Comparison of ENCODE assay signal across 8 mouse cellular contexts in the genomic region with DNA sequence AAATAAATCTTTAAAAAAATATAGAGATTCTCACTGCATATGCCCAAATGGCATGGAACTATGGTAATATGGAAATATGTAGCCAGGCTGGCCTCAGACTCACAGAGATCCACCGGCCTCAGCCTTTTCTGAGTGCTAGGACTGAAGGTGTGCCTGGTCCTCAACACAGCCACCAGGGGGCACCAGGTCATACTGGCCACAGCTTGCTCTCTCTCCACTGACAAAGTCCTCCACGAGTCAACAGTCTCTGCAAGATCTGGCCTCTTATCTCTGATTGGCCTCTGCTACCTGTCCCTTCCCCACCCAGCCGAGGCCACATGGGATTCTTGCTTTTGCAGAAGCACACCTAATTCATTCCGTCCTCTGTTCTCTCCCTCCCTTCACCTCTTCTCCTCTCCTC. TPM values are rescaled to one million over a fixed set of nuclear protein-coding genes. Genes with fewer than 3 reads are reported as not detected.
DNase-seq lines count a peak whose midpoint lies in the region; ATAC-seq and TF ChIP-seq lines count a peak whose summit lies in the region.

No protein-coding gene starts in this region.

- TF ChIP-seq EP300 in liver, postnatal 0 days (IDR thresholded peaks at IDR 0.05; ENCODE audit: low read depth) = no peak

- no peak overlapping the region for H3K27ac ChIP-seq in forebrain, embryonic 11.5 days (ENCODE audit: low read depth, low read length)
- H3K27ac ChIP-seq in forebrain, embryonic 14.5 days (ENCODE audit: low read depth, low read length) = no peak overlapping the region
- no peak overlapping the region for H3K27ac ChIP-seq in liver, postnatal 0 days (ENCODE audit: low read depth)

- H3K36me3 ChIP-seq in forebrain, embryonic 11.5 days (ENCODE audit: control insufficient read depth, insufficient read depth, low read length) = no peaks in the 10 kb centered on the region
- no peaks in the 10 kb centered on the region for H3K36me3 ChIP-seq in forebrain, embryonic 14.5 days (ENCODE audit: control insufficient read depth, insufficient read depth, low read length)
- peaks cover under 1% of the 10 kb centered on the region for H3K36me3 ChIP-seq in G1E (replicated peaks)
- H3K36me3 ChIP-seq in liver, postnatal 0 days (replicated peaks; ENCODE audit: insufficient read depth, low read length) = no peaks in the 10 kb centered on the region

- no peak overlapping the region for H3K9ac ChIP-seq in forebrain, embryonic 11.5 days (ENCODE audit: low read length)
- H3K9ac ChIP-seq in forebrain, embryonic 14.5 days (ENCODE audit: low read length) = no peak overlapping the region
- no peak overlapping the region for H3K9ac ChIP-seq in liver, postnatal 0 days (replicated peaks)

- peak; percentile 70 for DNase-seq in forebrain, embryonic 11.5 days (ENCODE audit: low spot score)
- no peak for DNase-seq in forebrain, embryonic 14.5 days (ENCODE audit: low spot score)
- DNase-seq in G1E (ENCODE audit: low spot score) = no peak
- DNase-seq in embryo, embryonic 10.5 days (ENCODE audit: low spot score) = peak; percentile 67
- DNase-seq in heart, postnatal 4 days = peak; percentile 82
- peak; percentile 78 for DNase-seq in liver, postnatal 0 days
- peak; percentile 67 for DNase-seq in retina, postnatal 1 day
- DNase-seq in left cerebral cortex, adult 8-10 months (ENCODE audit: low spot score in 2 of 2) = no peak

- no peak overlapping the region for H3K4me3 ChIP-seq in forebrain, embryonic 11.5 days (ENCODE audit: low read depth, low read length)
- H3K4me3 ChIP-seq in forebrain, embryonic 14.5 days (ENCODE audit: low read depth, low read length) = no peak overlapping the region
- no peak overlapping the region for H3K4me3 ChIP-seq in G1E (ENCODE audit: low read depth, low read length)
- no peak overlapping the region for H3K4me3 ChIP-seq in liver, postnatal 0 days (ENCODE audit: low read depth, low read length)

- no peaks in the 10 kb centered on the region for H3K27me3 ChIP-seq in forebrain, embryonic 11.5 days (ENCODE audit: control insufficient read depth, insufficient read depth, low read length)
- H3K27me3 ChIP-seq in forebrain, embryonic 14.5 days (replicated peaks; ENCODE audit: control insufficient read depth, insufficient read depth, low read length) = no peaks in the 10 kb centered on the region
- H3K27me3 ChIP-seq in G1E (ENCODE audit: insufficient read depth, low read length) = peaks cover 12% of the 10 kb centered on the region
- no peaks in the 10 kb centered on the region for H3K27me3 ChIP-seq in liver, postnatal 0 days (ENCODE audit: insufficient read depth, low read length)

- H3K4me2 ChIP-seq in forebrain, embryonic 11.5 days (ENCODE audit: low read depth, low read length, severe bottlenecking) = no peak overlapping the region
- H3K4me2 ChIP-seq in forebrain, embryonic 14.5 days (ENCODE audit: low read length) = no peak overlapping the region
- no peak overlapping the region for H3K4me2 ChIP-seq in liver, postnatal 0 days (ENCODE audit: low read depth, low read length)

- H3K9me3 ChIP-seq in forebrain, embryonic 11.5 days (ENCODE audit: control insufficient read depth, low read length) = no peaks in the 10 kb centered on the region
- H3K9me3 ChIP-seq in forebrain, embryonic 14.5 days (replicated peaks; ENCODE audit: control insufficient read depth, low read length) = no peaks in the 10 kb centered on the region
- no peaks in the 10 kb centered on the region for H3K9me3 ChIP-seq in G1E (replicated peaks)
- no peaks in the 10 kb centered on the region for H3K9me3 ChIP-seq in liver, postnatal 0 days (ENCODE audit: low read length)

- peak; percentile 71 for TF ChIP-seq CTCF in G1E (IDR thresholded peaks at IDR 0.05; ENCODE audit: low read depth, low read length)
- peak; percentile 88 for TF ChIP-seq CTCF in liver, postnatal 0 days (IDR thresholded peaks at IDR 0.05; ENCODE audit: low read depth)

- ATAC-seq in forebrain, embryonic 11.5 days (replicated peaks; ENCODE audit: low FRiP score) = peak; percentile 49; the same call in 1 of the 2 replicates
- no peak for ATAC-seq in forebrain, embryonic 14.5 days
- peak; percentile 84 for ATAC-seq in G1E (ENCODE audit: extremely low read depth, insufficient number of reproducible peaks, low FRiP score, poor library complexity, severe bottlenecking)
- ATAC-seq in liver, postnatal 0 days = peak; percentile 83

- no peaks in the 10 kb centered on the region for H3K4me1 ChIP-seq in forebrain, embryonic 11.5 days (replicated peaks; ENCODE audit: control insufficient read depth, insufficient read depth, low read length)
- no peaks in the 10 kb centered on the region for H3K4me1 ChIP-seq in forebrain, embryonic 14.5 days (ENCODE audit: control insufficient read depth, insufficient read depth, low read length)
- peaks cover 7% of the 10 kb centered on the region for H3K4me1 ChIP-seq in G1E (ENCODE audit: insufficient read depth, low read depth, low read length)
- 0 out of 2 replicates have a peak, but pooled peaks cover 2% of the 10 kb centered on the region for H3K4me1 ChIP-seq in liver, postnatal 0 days (ENCODE audit: insufficient read depth)

- WGBS in forebrain, embryonic 11.5 days = 54% methylated on average over 4 of the region's 4 CpGs
- 42% methylated on average over 4 of the region's 4 CpGs for WGBS in forebrain, embryonic 14.5 days
- 29% methylated on average over 4 of the region's 4 CpGs for WGBS in liver, postnatal 0 days (ENCODE audit: insufficient replicate concordance)

RNA-seq across cellular contexts. Expression of a gene that starts 7.7 kb away (rescaled TPM):
- polyA plus RNA-seq in forebrain, embryonic 11.5 days (2014; fragmentation: Nextera tagmentation; extraction: Ambion mirVana) = 944 and 965 TPM in 2 replicates
- polyA plus RNA-seq in forebrain, embryonic 14.5 days (2014; fragmentation: Nextera tagmentation; extraction: Ambion mirVana) = 1,730 and 1,790 TPM in 2 replicates
- total RNA-seq in G1E (2014; fragmentation: Nextera tagmentation) (559 and 654 TPM in 2 replicates), G1E (2017) (144 and 152 TPM in 2 replicates)
- 761 and 867 TPM in 2 replicates for polyA plus RNA-seq in G1E (2012)
- 100 to 1,000 TPM; 194 to 214 TPM for total RNA-seq in heart, postnatal 4 days (2021)
- polyA plus RNA-seq in liver, postnatal 0 days (2015; fragmentation: Nextera tagmentation; extraction: Ambion mirVana) = 158 and 189 TPM in 2 replicates
- 1,000 to 10,000 TPM in 3 of 4 experiments, 100 to 1,000 TPM in 1; 989 to 1,128 (median 1,052) TPM for total RNA-seq in left cerebral cortex, adult 8-10 months (2022)

RNA-seq across cellular contexts. Expression of a gene that starts 16.0 kb away (rescaled TPM):
- polyA plus RNA-seq in forebrain, embryonic 11.5 days (2014; fragmentation: Nextera tagmentation; extraction: Ambion mirVana) = 169 and 174 TPM in 2 replicates
- polyA plus RNA-seq in forebrain, embryonic 14.5 days (2014; fragmentation: Nextera tagmentation; extraction: Ambion mirVana) = 142 and 147 TPM in 2 replicates
- total RNA-seq in G1E (2014; fragmentation: Nextera tagmentation) (95.0 and 118 TPM in 2 replicates), G1E (2017) (288 and 328 TPM in 2 replicates)
- polyA plus RNA-seq in G1E (2012) = 630 and 764 TPM in 2 replicates
- 100 to 1,000 TPM; 139 to 142 TPM for total RNA-seq in heart, postnatal 4 days (2021)
- 82.6 and 90.6 TPM in 2 replicates for polyA plus RNA-seq in liver, postnatal 0 days (2015; fragmentation: Nextera tagmentation; extraction: Ambion mirVana)
- total RNA-seq in left cerebral cortex, adult 8-10 months (2022) = 100 to 1,000 TPM; 114 to 149 (median 128) TPM

RNA-seq across cellular contexts. Expression of a gene that starts 37.5 kb away (rescaled TPM):
- polyA plus RNA-seq in forebrain, embryonic 11.5 days (2014; fragmentation: Nextera tagmentation; extraction: Ambion mirVana) = 10.4 and 11.3 TPM in 2 replicates
- 4.5 and 6.2 TPM in 2 replicates for polyA plus RNA-seq in forebrain, embryonic 14.5 days (2014; fragmentation: Nextera tagmentation; extraction: Ambion mirVana)
- total RNA-seq in G1E (2014; fragmentation: Nextera tagmentation) (0.38 and 0.44 TPM in 2 replicates), G1E (2017) (0.33 and 0.35 TPM in 2 replicates)
- 0.11 and 0.15 TPM in 2 replicates for polyA plus RNA-seq in G1E (2012)
- 100 to 1,000 TPM; 193 to 197 TPM for total RNA-seq in heart, postnatal 4 days (2021)
- 1.9 and 2.7 TPM in 2 replicates for polyA plus RNA-seq in liver, postnatal 0 days (2015; fragmentation: Nextera tagmentation; extraction: Ambion mirVana)
- total RNA-seq in left cerebral cortex, adult 8-10 months (2022) = 1 to 10 TPM; 4.6 to 5.9 (median 5.2) TPM

RNA-seq across cellular contexts. Expression of a gene that starts 47.5 kb away (rescaled TPM):
- polyA plus RNA-seq in forebrain, embryonic 11.5 days (2014; fragmentation: Nextera tagmentation; extraction: Ambion mirVana) = not detected in 2 replicates
- polyA plus RNA-seq in forebrain, embryonic 14.5 days (2014; fragmentation: Nextera tagmentation; extraction: Ambion mirVana) = not detected in 2 replicates
- not detected in 2 replicates for total RNA-seq in G1E (2014; fragmentation: Nextera tagmentation)
- 0.38 TPM in 1 of 2 replicates, not detected in the other for total RNA-seq in G1E (2017)
- not detected in 2 replicates for polyA plus RNA-seq in G1E (2012)
- not detected for total RNA-seq in heart, postnatal 4 days (2021)
- polyA plus RNA-seq in liver, postnatal 0 days (2015; fragmentation: Nextera tagmentation; extraction: Ambion mirVana) = not detected in 2 replicates
- total RNA-seq in left cerebral cortex, adult 8-10 months (2022) = under 1 TPM in 2 of 4 experiments, not detected in 2; 0.21 to 0.44 TPM

RNA-seq across cellular contexts. Expression of a gene that starts 50.1 kb away (rescaled TPM):
- polyA plus RNA-seq in forebrain, embryonic 11.5 days (2014; fragmentation: Nextera tagmentation; extraction: Ambion mirVana) = not detected in 2 replicates
- 0.09 TPM in 1 of 2 replicates, not detected in the other for polyA plus RNA-seq in forebrain, embryonic 14.5 days (2014; fragmentation: Nextera tagmentation; extraction: Ambion mirVana)
- total RNA-seq in G1E (2014; fragmentation: Nextera tagmentation) (not detected in 2 replicates), G1E (2017) (0.05 and 0.06 TPM in 2 replicates)
- polyA plus RNA-seq in G1E (2012) = not detected in 2 replicates
- not detected for total RNA-seq in heart, postnatal 4 days (2021)
- polyA plus RNA-seq in liver, postnatal 0 days (2015; fragmentation: Nextera tagmentation; extraction: Ambion mirVana) = not detected in 2 replicates
- total RNA-seq in left cerebral cortex, adult 8-10 months (2022) = not detected

Comparison
In these comparisons a context has a peak if more than half of its experiments do, and no peak if none do; other contexts are left out.
1. DNase-seq: peak in forebrain, embryonic 11.5 days (single experiment), embryo, embryonic 10.5 days (single experiment), heart, postnatal 4 days (single experiment), liver, postnatal 0 days (single experiment) and retina, postnatal 1 day (single experiment); none in forebrain, embryonic 14.5 days (single experiment), G1E (single experiment) and left cerebral cortex, adult 8-10 months (0 of 2).